Mouse (Mus musculus) gastrocnemius, adult 2 months (tissue): ENCODE data around the gene Gdf3. TPM values are rescaled to one million over a fixed set of nuclear protein-coding genes. Genes with fewer than 3 reads are reported as not detected.
"Not testable (repeated sequence)": the region's sequence is repeated elsewhere in the genome, so short reads cannot be mapped to it uniquely, and the experiment has no call there.

Source experiments
- DNase-seq: peaks from one replicate; pipeline ENCODE4 v3.0.0; 2022
- H3K27ac ChIP-seq: fragments of 200-600 bp; 2 replicates; pipeline ENCODE4 v1.8.1; 2022; ENCODE audit warnings: mild to moderate bottlenecking
- H3K4me3 ChIP-seq: fragments of 200-600 bp; 2 replicates; pipeline ENCODE4 v1.8.1; 2022; ENCODE audit warnings: mild to moderate bottlenecking, moderate library complexity
- CTCF ChIP-seq: fragments of 200-600 bp; IDR thresholded peaks from 2 replicates; pipeline ENCODE4 v1.8.1; 2022; ENCODE audit warnings: antibody characterized with exemption, mild to moderate bottlenecking, moderate library complexity
- intact Hi-C: fragments of 180-260 bp; cut with DNase I; formaldehyde crosslinking; loops from one replicate; pipeline ENCODE4 v1.15.1; 2025
- total RNA-seq, 2 experiments: library from RNA; stranded (reverse); gene quantifications; 2 replicates each; pipeline ENCODE4 v1.2.3; 2021

Gdf3 gene
- total RNA-seq, 2 experiments from 2014 or later: not detected

- no peak for DNase-seq
These were observed 8.3 kb downstream of the Gdf3 start for GRCm38 (mm10) chr6:122601615-122602014.

GRCm38 (mm10) chr6:122601031-122601430 is 8.9 kb downstream of the Gdf3 start:
- TF ChIP-seq CTCF: no peak
- intact Hi-C loops: loop anchor here (5.0 kb wide), 1 partner anchor 39 kb away; no protein-coding TSS in a partner anchor
- no peak overlapping the region for H3K27ac ChIP-seq

More at GRCm38 (mm10) chr6:122601615-122602014, 8.3 kb downstream of the Gdf3 start:
- TF ChIP-seq CTCF: no peak
- H3K27ac ChIP-seq: peak overlapping the region; percentile 89
- intact Hi-C loops: loop anchor here (5.0 kb wide), 1 partner anchor 39 kb away; no protein-coding TSS in a partner anchor
- peak overlapping the region; percentile 80 for H3K4me3 ChIP-seq

DNA sequence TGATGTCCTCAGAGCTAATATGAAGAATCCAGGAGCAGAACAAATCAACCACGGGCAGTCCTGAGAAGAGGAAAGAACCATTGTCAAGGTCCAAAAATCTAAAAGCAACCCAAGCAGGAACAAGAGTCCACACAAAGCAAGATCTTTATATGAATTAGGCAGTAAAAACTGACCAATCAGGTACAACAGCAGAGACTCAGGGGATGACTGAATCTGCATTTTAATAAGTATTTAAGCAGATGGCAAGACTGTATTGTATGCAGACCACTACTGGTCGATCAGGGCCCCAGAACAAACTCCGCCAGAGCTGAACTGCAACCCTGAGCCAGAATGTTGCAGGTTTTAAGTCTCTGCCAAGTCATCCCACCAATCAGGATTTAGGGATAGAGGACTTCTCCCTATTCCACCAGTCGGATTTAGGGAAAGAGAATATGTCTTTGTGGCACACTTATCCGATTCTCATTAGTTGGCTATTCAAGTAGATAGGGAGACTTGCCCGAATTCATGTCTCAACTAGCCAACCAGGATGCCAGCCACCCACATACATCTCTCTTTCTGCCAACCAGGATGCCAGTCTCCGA is 9.7 kb downstream of the Gdf3 start:
- Histone ChIP-seq H3K4me3 (peak overlapping the region; percentile 21), H3K27ac (0 out of 2 replicates have a peak overlapping the region, but pooled peaks have one; percentile 1)
- TF ChIP-seq CTCF: no peak
- DNase-seq: no peak
- intact Hi-C loops: loop anchor here (5.0 kb wide), 1 partner anchor 38 kb away; no protein-coding TSS in a partner anchor

More at GRCm38 (mm10) chr6:122601031-122601430, 8.9 kb downstream of the Gdf3 start:
- DNase-seq: no peak
- peak overlapping the region; percentile 80 for H3K4me3 ChIP-seq

- H3K4me3 ChIP-seq: peak overlapping the region; percentile 1; the same call in 1 of the 2 replicates
- DNase-seq: no peak
- H3K27ac ChIP-seq: peak overlapping the region; percentile 4; the same call in 1 of the 2 replicates
- intact Hi-C loops: no loop called here
- TF ChIP-seq CTCF: no peak
These were observed 10.7 kb downstream of the Gdf3 start for GRCm38 (mm10) chr6:122599054-122599737.

DNA sequence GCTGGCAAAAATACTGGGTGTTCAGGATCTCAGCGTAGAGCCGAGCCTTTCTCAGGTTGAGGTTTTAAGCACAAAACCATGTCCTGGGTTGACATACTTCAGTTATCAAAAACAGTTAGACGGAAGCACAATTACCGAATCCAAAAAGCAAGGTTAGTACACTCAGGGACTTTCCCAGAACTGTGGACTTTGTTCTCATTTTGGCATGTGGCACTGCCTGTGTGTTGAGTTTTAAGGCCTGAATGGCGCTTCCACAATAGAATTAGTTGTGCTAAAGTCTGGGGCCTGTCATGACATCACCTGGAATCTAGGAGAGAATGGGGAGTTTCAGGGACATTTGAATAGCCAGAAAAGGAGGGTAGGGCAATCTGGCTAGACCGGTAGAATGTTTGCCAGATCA is 11.5 kb downstream of the Gdf3 start:
- TF ChIP-seq CTCF: no peak
- DNase-seq: no peak
- intact Hi-C loops: no loop called here
- Histone ChIP-seq H3K4me3 (peak overlapping the region; percentile 1; the same call in 1 of the 2 replicates), H3K27ac (peak overlapping the region; percentile 4; the same call in 1 of the 2 replicates)

DNA sequence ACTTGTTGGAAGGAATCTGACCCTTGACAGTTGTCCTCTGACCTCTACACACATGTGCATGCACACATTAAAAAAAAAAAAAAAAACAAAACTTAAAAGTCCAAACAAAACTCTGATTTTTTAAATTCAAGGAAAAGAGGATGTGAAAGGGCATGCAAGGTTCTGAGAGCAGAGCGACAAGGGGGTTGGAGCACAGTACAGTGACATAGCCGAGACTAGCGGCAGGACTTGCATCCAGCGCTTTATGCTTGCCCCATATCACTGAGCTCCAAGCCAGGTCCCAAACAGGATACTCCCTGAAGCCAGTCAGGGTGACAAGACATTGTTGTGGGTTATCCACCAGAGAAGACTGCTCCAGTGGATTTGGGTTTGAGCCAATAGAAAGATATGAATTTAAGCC is 11.9 kb downstream of the Gdf3 start:
- no peak for DNase-seq
- Histone ChIP-seq H3K27ac (no peak overlapping the region), H3K4me3 (no peak overlapping the region; the same call in 1 of the 2 replicates)
- intact Hi-C loops: no loop called here
- TF ChIP-seq CTCF: no peak

GRCm38 (mm10) chr6:122596608-122597007 is 13.3 kb downstream of the Gdf3 start:
- no peak overlapping the region for H3K27ac ChIP-seq
- no peak for TF ChIP-seq CTCF
- intact Hi-C loops: no loop called here
- no peak for DNase-seq
- no peak overlapping the region for H3K4me3 ChIP-seq

- intact Hi-C loops: loop anchor here (2.0 kb wide), 1 partner anchor 37 kb away; no protein-coding TSS in a partner anchor
- DNase-seq: no peak
- TF ChIP-seq CTCF: peak; percentile 51
- peak overlapping the region; percentile 48 for H3K4me3 ChIP-seq
- H3K27ac ChIP-seq: no peak overlapping the region
These were observed 14.2 kb downstream of the Gdf3 start for GRCm38 (mm10) chr6:122595637-122596036.

GRCm38 (mm10) chr6:122592905-122593304 is 17.0 kb downstream of the Gdf3 start:
- DNase-seq: no peak
- intact Hi-C loops: no loop called here
- no peak for TF ChIP-seq CTCF
- Histone ChIP-seq H3K27ac (no peak overlapping the region), H3K4me3 (no peak overlapping the region)

- H3K4me3 ChIP-seq: no peak overlapping the region
- DNase-seq: no peak
- intact Hi-C loops: no loop called here
- no peak overlapping the region for H3K27ac ChIP-seq
- TF ChIP-seq CTCF: no peak
These were observed 18.7 kb downstream of the Gdf3 start for GRCm38 (mm10) chr6:122591027-122591758.

- no peak for TF ChIP-seq CTCF
- intact Hi-C loops: no loop called here
- no peak overlapping the region for H3K27ac ChIP-seq
- DNase-seq: no peak
- H3K4me3 ChIP-seq: no peak overlapping the region
These were observed 30.8 kb downstream of the Gdf3 start for GRCm38 (mm10) chr6:122579086-122579485.

DNA sequence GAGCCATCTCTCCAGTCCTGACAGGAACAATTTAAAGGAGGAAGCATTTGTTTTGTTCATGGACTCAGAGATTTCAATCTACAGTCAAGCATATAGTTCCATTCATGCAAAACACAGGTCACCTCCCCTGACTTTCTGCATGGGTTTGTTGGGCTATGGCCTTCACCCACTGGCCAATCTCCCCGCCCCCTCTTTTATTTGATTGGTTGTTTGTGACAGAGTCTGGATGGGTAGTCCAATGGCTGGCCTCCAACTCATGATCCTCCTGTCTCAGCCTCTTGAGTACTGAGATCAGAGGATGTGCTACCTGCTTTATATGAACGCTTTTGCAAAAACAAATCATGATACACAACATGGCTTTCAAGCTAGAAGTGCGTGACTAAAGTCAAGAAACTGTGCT is 32.9 kb downstream of the Gdf3 start:
- TF ChIP-seq CTCF: no peak
- no peak overlapping the region for H3K27ac ChIP-seq
- intact Hi-C loops: no loop called here
- H3K4me3 ChIP-seq: no peak overlapping the region
- no peak for DNase-seq

DNA sequence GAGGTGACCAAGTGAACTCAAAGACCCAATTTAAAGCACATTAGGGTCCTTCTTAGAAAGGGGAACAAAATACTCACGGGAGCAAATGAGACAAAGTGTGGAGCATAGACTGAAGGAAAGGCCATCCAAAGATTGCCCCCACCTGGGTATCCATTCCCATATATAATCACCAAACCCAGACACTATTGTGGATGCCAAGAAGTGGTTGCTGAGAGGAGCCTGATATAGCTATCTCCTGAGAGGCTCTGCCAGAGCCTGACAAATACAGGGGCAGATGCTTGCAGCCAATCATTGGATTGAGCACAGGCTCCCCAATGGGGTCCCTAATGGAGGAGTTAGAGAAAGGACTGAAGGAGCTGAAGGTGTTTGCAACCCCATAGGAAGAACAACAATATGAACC is 34.9 kb downstream of the Gdf3 start:
- H3K4me3 ChIP-seq, intact Hi-C loops, H3K27ac ChIP-seq, DNase-seq: not testable (repeated sequence)
